Mouse (Mus musculus) embryonic fibroblast, embryonic 13.5 days (primary cell): ENCODE data around the gene Zfp953. TPM values are rescaled to one million over a fixed set of nuclear protein-coding genes. Genes with fewer than 3 reads are reported as not detected.
A peak's percentile ranks its signal among the peaks of the same experiment; 100 is the strongest.

Experiments used
- H3K27ac ChIP-seq: 2 replicates; pipeline ENCODE4 v1.5.1; 2012; ENCODE audit warnings: low read length, control low read depth, inconsistent platforms; ENCODE audit not compliant: insufficient read depth
- H3K4me1 ChIP-seq: 2 replicates; pipeline ENCODE4 v1.6.1; 2011; ENCODE audit warnings: low read length; ENCODE audit not compliant: control insufficient read depth, insufficient read depth
- H3K4me3 ChIP-seq: 2 replicates; pipeline ENCODE4 v1.5.1; 2011; ENCODE audit warnings: mild to moderate bottlenecking, control low read depth, low read length; ENCODE audit not compliant: insufficient read depth
- CTCF ChIP-seq: IDR thresholded peaks from 2 replicates; pipeline ENCODE4 v1.5.1; 2011; ENCODE audit warnings: mild to moderate bottlenecking, control low read depth, low read length, moderate library complexity, borderline replicate concordance; ENCODE audit not compliant: insufficient read depth
- POLR2A ChIP-seq: IDR thresholded peaks from 2 replicates; pipeline ENCODE4 v1.6.1; 2011; ENCODE audit warnings: low read depth, mild to moderate bottlenecking, control low read depth, low read length, moderate library complexity
- polyA plus RNA-seq: library from polyadenylated mRNA; stranded (reverse); fragments of >200 nt; gene quantifications from 2 replicates; pipeline ENCODE4 v1.2.4, GENCODE M21; 2011; ENCODE audit warnings: low read depth; ENCODE audit not compliant: missing spikeins, insufficient read length

Gene Zfp953
- polyA plus RNA-seq, 1 experiment: 2.7 TPM

DNA sequence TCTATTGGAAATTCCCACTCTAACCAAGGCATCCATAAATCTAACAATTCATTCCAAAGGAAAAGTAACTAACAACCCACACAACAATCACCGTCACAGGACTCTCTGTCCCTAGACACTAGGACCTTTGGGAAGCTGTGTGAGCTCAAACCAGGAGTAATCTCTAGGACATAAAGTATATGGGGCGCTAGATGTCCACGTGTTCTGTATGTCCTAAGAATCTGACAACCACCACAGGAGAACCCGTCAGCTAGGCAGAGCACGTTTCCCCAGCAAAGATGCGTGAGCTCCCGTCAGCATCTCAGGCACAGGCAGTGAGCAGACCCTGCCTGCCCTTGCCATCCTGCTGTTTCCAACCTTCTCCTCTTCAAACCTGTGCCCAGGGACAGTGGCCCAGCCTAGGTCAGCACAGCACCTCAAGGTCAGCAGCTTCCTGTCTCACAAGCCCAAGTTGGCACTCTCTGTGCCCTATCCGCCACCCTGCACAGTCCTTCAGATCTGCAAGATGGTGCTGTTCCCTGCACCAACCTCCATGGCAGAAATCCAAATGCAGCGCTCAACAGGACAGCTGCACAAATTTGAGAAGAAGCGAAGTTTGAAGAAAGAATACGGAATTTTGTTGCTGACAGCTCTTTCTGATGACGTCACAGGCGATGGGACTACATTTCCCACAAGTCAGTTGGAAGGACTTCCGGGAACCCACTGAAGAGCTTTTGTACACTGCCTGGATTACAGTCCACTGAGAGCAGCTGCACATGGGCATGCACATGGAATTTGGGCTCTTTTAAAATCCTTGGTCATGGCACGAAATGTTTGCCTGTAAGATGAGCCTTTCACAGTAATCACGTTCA lies 54.4 kb downstream of the Zfp953 start, which contains the start of gene Zfp457:
Zfp457 (minus strand) TSS at position 664 of the 851 bp plus-strand sequence.
- Histone ChIP-seq H3K4me1 (peaks cover 2% of the 10 kb centered on the region; the same call in 1 of the 2 replicates), H3K27ac (no peak within 1 kb of the TSS), H3K4me3 (peak within 1 kb of the TSS; percentile 55)
- TF ChIP-seq POLR2A: peak; percentile 87
- no peak for TF ChIP-seq CTCF

Other genes starting within 250 kb of the Zfp953 start
- gene Rslcan18, start 244.3 kb downstream of the Zfp953 start, polyA plus RNA-seq: 0.43 and 0.98 TPM in 2 replicates
- 2.3 and 4.2 TPM in 2 replicates for gene Zfp759, start 238.9 kb downstream of the Zfp953 start, polyA plus RNA-seq
- gene Rsl1, start 187.4 kb downstream of the Zfp953 start, polyA plus RNA-seq: 6.5 and 7.3 TPM in 2 replicates
- gene Zfp455, start 166.1 kb downstream of the Zfp953 start, polyA plus RNA-seq: 1.2 and 1.5 TPM in 2 replicates
- gene Zfp458, start 82.1 kb downstream of the Zfp953 start, polyA plus RNA-seq: 3.3 and 4.6 TPM in 2 replicates
- gene Zfp457, start 54.1 kb downstream of the Zfp953 start, polyA plus RNA-seq: 0.57 and 1.6 TPM in 2 replicates
- gene Zfp595, start 28.0 kb downstream of the Zfp953 start, polyA plus RNA-seq: 6.4 and 8.6 TPM in 2 replicates
- not detected in 2 replicates for gene Gm28044, start 69 bp downstream of the Zfp953 start, polyA plus RNA-seq
- gene Gm28041, start 15.1 kb upstream of the Zfp953 start, polyA plus RNA-seq: 2.3 and 2.4 TPM in 2 replicates
- gene Zfp456, start 15.2 kb upstream of the Zfp953 start, polyA plus RNA-seq: 1.1 and 3.9 TPM in 2 replicates
- gene Zfp429, start 39.2 kb upstream of the Zfp953 start, polyA plus RNA-seq: 6.0 and 11.7 TPM in 2 replicates
- 0.30 TPM in 1 of 2 replicates, not detected in the other for gene Zfp459, start 60.8 kb upstream of the Zfp953 start, polyA plus RNA-seq
- 12.8 and 13.8 TPM in 2 replicates for gene Zfp874a, start 91.0 kb upstream of the Zfp953 start, polyA plus RNA-seq
- gene Zfp874b, start 123.7 kb upstream of the Zfp953 start, polyA plus RNA-seq: 7.3 and 8.1 TPM in 2 replicates
- gene Zfp58, start 139.9 kb upstream of the Zfp953 start, polyA plus RNA-seq: 6.7 and 7.6 TPM in 2 replicates
- gene Gm26965, start 165.5 kb upstream of the Zfp953 start, polyA plus RNA-seq: 1.5 TPM in 1 of 2 replicates, not detected in the other
- gene Zfp87, start 165.6 kb upstream of the Zfp953 start, polyA plus RNA-seq: 13.1 and 15.2 TPM in 2 replicates
- 5.6 and 7.6 TPM in 2 replicates for gene Zfp748, start 193.2 kb upstream of the Zfp953 start, polyA plus RNA-seq
- 6.1 and 7.0 TPM in 2 replicates for gene Zfp729b, start 249.1 kb upstream of the Zfp953 start, polyA plus RNA-seq